Mouse (Mus musculus): Measurements from ENCODE around the gene Adamts2.

DNA sequence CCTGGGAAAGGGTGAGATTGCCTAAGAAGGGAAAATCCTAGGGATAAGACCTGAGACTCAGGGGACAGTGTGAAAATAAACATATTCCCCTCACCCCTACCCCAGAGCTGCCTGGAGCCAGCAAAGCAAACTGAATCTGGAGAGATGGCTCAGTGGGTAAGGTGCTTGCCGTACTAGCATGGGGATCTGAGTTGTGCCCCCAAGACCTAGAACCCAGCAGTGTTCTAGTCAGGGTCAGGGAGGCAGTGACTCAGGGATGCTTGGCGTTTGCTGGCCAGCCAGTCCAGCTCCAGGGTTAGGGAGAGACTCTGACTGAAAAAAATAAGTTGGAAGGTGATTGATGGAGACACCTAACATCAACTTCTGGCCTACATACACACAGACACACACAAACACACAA lies 5.3 kb upstream of the Adamts2 start:
- TF ChIP-seq POLR2A (IDR thresholded peaks at IDR 0.05; ENCODE audit: borderline replicate concordance, control insufficient read depth, low read depth, low read length), result no peak
- TF ChIP-seq CTCF (IDR thresholded peaks at IDR 0.05; ENCODE audit: control insufficient read depth, insufficient read depth, low read length), result no peak

All from bone marrow, adult 2 months (tissue).